Mouse (Mus musculus) embryonic stem cell, embryonic (primary cell): ENCODE measurements at regions not wholly inside any gene's neighbourhood (a gene's known extent, or its start where the extent isn't known, plus 50 kb on each side); places are given as distances from the start of the nearest gene placed in this dataset.

Experiments
- CTCF ChIA-PET, 4 experiments: fragments of 300-600 bp in 2 of 4; fragments of 350-600 bp in 2 of 4; sonication (Branson Sonifier 250); formaldehyde crosslinking; loops; one replicate each; lab custom pipeline; 2022; ENCODE audit warnings: inconsistent platforms in 2 of 4; lab: Charles Lee
- POLR2A ChIA-PET, 4 experiments: fragments of 300-600 bp in 2 of 4; fragments of 350-600 bp in 2 of 4; sonication (Branson Sonifier 250); formaldehyde crosslinking; loops; one replicate each; lab custom pipeline; 2022; ENCODE audit warnings: antibody characterized with exemption in 4 of 4, inconsistent platforms in 1 of 4; lab: Charles Lee

DNA sequence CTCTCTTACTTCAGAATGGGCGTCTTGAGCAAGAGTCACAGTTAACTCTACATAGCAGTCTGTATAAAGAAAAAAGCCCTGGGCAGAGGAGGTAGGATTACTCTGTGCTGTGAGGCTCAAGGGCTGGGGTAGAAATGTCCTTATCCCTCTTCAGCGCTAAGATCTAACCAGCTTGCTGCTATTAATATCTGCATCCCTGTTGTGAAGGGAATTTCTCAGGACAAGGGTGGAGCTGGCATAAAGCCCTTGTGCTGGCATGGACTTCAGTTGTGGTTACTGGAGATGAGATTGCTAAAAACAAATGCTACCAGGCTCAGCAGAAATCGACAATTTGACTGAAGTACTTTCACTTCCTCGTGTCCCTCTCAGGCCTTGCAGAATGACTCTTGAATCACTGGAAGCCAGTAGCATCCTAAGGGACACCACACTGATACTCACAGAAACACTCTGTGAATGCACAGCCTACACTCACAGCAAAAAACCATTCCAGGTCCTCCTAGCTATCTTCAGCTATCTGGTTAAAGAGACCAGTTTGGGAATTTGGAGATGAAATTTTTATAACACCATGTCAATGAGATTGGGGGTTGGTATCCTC is 185.1 kb upstream of the B3gat1 start:
- ChIA-PET POLR2A (no interaction called here), CTCF (no interaction called here)

DNA sequence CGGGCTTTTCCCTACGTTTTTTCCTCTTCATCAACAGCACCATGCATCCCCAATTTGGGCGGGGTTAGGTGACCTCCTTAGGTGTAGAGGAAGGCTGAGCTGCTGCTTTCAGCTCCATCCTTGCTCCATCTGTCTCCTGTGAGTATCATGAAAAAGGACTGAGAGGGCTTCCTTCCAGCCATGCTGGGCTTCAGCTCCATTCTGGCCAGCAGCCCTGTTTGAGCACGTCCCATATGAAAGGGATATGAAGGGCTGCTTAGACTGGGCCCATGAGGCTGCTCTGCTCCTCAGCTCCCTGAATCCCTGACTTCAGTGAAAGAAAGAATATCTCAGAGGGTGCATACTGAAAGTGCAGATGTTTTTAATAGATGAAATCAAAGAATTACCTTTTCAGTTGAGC is 184.4 kb upstream of the B3gat1 start:
- CTCF ChIA-PET = no interaction called here
- POLR2A ChIA-PET = no interaction called here

DNA sequence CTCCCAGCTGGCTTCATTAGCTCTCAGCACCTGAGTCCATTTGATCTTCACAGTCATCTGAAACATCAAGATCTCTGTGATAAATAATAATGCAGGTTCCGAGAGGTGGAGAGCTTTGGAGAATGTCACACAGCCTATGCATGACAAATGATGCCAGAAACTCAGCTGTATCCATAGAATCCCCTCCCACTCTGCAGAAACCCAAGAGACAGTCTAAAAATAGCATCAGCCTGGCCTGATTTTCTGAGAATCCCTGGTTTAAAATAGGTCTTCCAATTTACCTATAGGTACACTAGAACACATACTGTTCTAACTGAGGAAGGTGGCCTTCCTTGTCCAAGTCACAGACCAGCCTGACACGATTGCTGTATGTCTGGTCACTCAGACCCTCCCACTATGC is 184.0 kb upstream of the B3gat1 start:
- CTCF ChIA-PET = no interaction called here
- POLR2A ChIA-PET = no interaction called here

GRCm38 (mm10) chr9:26575990-26576389 is 157.5 kb upstream of the B3gat1 start:
- CTCF ChIA-PET = no interaction called here
- POLR2A ChIA-PET = no interaction called here

- ChIA-PET CTCF (no interaction called here), POLR2A (interaction anchor here in 1 of 4 experiments (0.6 kb wide), 1 partner anchor 37 kb away, joined by 4 read pairs; no protein-coding TSS in a partner anchor)
Observed at GRCm38 (mm10) chr9:26601979-26602378, 131.5 kb upstream of the B3gat1 start.

- CTCF ChIA-PET = no interaction called here
- POLR2A ChIA-PET = no interaction called here
Observed at GRCm38 (mm10) chr9:26604552-26604951, 129.0 kb upstream of the B3gat1 start.

GRCm38 (mm10) chr9:26611711-26612437 is 121.7 kb upstream of the B3gat1 start:
- ChIA-PET CTCF (interaction anchor here in 1 of 4 experiments (0.6 kb wide), 1 partner anchor 919 kb away, joined by 3 read pairs; no protein-coding TSS in a partner anchor), POLR2A (interaction anchor here in 1 of 4 experiments (1.2 kb wide), 1 partner anchor 16 kb away, joined by 4 read pairs; no protein-coding TSS in a partner anchor)

GRCm38 (mm10) chr9:26622840-26623448 is 110.6 kb upstream of the B3gat1 start:
- CTCF ChIA-PET = no interaction called here
- POLR2A ChIA-PET = no interaction called here

- ChIA-PET CTCF (no interaction called here), POLR2A (interaction anchor here in 2 of 4 experiments (0.6 kb wide), 2 partner anchors 13 to 380 kb away, joined by 4 read pairs; no protein-coding TSS in a partner anchor)
Observed at GRCm38 (mm10) chr9:26625171-26625937, 108.2 kb upstream of the B3gat1 start.

GRCm38 (mm10) chr9:26632891-26633650 is 100.5 kb upstream of the B3gat1 start:
- ChIA-PET POLR2A (interaction anchor here in 1 of 4 experiments (0.6 kb wide), 1 partner anchor 1658 kb away, joined by 3 read pairs; no protein-coding TSS in a partner anchor), CTCF (no interaction called here)

DNA sequence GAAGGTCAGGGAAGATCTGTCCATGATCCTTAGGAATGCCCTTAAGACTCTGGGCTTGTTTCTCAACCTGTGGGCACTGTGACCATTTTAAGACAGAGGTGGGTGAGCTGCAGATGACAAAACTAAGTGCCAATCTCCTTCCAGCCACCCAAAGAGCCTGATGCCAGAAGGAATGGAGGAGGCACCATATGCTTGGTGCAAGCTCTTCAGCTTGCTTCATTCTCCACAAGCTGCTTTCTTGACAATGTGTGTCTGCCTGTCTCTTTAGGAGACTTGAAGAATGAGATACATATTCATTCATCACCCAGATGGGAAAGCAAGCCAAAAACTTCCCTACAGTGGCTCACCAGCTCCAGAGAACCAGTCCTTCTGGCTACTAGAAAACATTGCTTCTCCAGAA is 98.3 kb upstream of the B3gat1 start:
- CTCF ChIA-PET = no interaction called here

GRCm38 (mm10) chr9:26638586-26638985 is 94.9 kb upstream of the B3gat1 start:
- ChIA-PET POLR2A (interaction anchor here in 1 of 4 experiments (0.7 kb wide), 1 partner anchor 14 kb away, joined by 4 read pairs; no protein-coding TSS in a partner anchor), CTCF (interaction anchor here in 1 of 4 experiments (0.7 kb wide), 1 partner anchor 124 kb away, joined by 3 read pairs; no protein-coding TSS in a partner anchor)

More for the DNA sequence above, 98.3 kb upstream of the B3gat1 start:
- POLR2A ChIA-PET = no interaction called here

DNA sequence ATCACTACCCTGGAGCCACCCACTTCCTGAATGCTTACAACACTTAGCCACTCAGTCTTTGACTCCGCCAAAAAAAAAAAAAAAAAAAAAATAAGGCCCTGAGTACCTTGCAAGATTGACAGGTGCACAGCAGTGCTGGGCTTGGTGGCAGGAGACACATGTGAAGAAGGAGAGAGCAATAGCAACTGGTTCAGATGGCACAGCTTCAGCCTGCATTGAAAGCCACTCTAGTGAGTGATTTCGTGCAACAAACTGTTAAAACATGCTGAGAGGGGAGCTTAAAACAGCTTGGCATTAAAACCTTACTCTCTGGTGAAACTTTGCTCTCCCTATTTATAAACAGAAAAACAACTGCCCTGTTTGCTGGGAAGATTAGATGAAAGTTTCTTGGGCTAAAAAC is 91.2 kb upstream of the B3gat1 start:
- ChIA-PET POLR2A (no interaction called here), CTCF (no interaction called here)

GRCm38 (mm10) chr9:26642831-26643230 is 90.7 kb upstream of the B3gat1 start:
- CTCF ChIA-PET = no interaction called here
- POLR2A ChIA-PET = no interaction called here

- POLR2A ChIA-PET = interaction anchor here in 1 of 4 experiments (0.5 to 1.0 kb wide), 2 partner anchors 25 to 162 kb away, joined by 3 read pairs; no protein-coding TSS in a partner anchor
- CTCF ChIA-PET = no interaction called here
Observed at GRCm38 (mm10) chr9:26649506-26649905, 84.0 kb upstream of the B3gat1 start.

DNA sequence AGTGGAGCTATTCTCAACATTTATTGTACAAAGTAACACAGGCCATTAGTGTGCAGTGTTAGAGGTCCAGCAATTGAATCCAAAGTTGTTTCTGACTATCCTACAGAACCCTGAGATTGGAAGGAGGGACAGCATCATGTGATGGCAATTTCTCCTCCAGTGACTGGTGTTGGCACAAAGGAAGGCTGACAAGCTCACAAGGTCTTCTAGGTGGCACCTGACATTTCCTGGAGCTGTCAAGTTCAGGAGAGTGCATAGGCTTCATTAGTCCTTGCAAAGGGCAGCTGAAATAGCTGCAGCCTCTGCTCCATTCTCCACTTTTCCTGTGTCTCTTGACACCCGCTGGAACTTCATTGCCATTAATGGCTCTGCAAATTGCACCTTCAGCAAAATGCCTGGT is 80.6 kb upstream of the B3gat1 start:
- CTCF ChIA-PET = no interaction called here
- POLR2A ChIA-PET = interaction anchor here in 1 of 4 experiments (1.5 kb wide), 1 partner anchor 111 kb away, joined by 3 read pairs; no protein-coding TSS in a partner anchor

- ChIA-PET CTCF (no interaction called here), POLR2A (no interaction called here)
Observed at GRCm38 (mm10) chr9:26659366-26659765, 74.2 kb upstream of the B3gat1 start.

- ChIA-PET POLR2A (no interaction called here), CTCF (no interaction called here)
Observed at GRCm38 (mm10) chr9:26663544-26663943, 70.0 kb upstream of the B3gat1 start.
